Mouse (Mus musculus) liver, embryonic 14.5 days (tissue): Measurements from ENCODE around the gene Zfp423. TPM values are rescaled to one million over a fixed set of nuclear protein-coding genes. Genes with fewer than 3 reads are reported as not detected.
A peak's percentile ranks its signal among the peaks of the same experiment; 100 is the strongest.

Source experiments
- ATAC-seq: fragments of 200-750 bp; cut with Nextera tagmentation; 2 replicates; pipeline ENCODE4 v1.8.0; 2017; ENCODE audit warnings: moderate number of reproducible peaks, mild to moderate bottlenecking, moderate library complexity; ENCODE audit not compliant: insufficient read depth
- DNase-seq, 3 experiments: peaks; one replicate each; pipeline ENCODE4 v3.0.0-alpha.2; 2012 to 2013; ENCODE audit warnings: low read depth in 3 of 3, low spot score in 3 of 3
- H3K27ac ChIP-seq: fragments of 300-500 bp; sonication (generic); 2 replicates; pipeline ENCODE4 v1.5.1; 2014; ENCODE audit warnings: moderate library complexity, mild to moderate bottlenecking, control low read depth, inconsistent platforms
- H3K27me3 ChIP-seq: fragments of 300-500 bp; sonication (generic); 2 replicates; pipeline ENCODE4 v1.6.1; 2014; ENCODE audit warnings: mild to moderate bottlenecking, low read length, moderate library complexity; ENCODE audit not compliant: control insufficient read depth, insufficient read depth
- H3K36me3 ChIP-seq: fragments of 300-500 bp; sonication (generic); replicated peaks from 2 replicates; pipeline ENCODE4 v1.6.1; 2014; ENCODE audit warnings: low read depth; ENCODE audit not compliant: control insufficient read depth, insufficient read depth
- H3K4me1 ChIP-seq, 2 experiments: fragments of 200-500 bp in 1 of 2; fragments of 300-500 bp in 1 of 2; sonication (generic) in 1 of 2; replicated peaks; 2 replicates each; pipeline ENCODE4 v1.6.1; 2012 to 2014; ENCODE audit warnings: antibody characterized with exemption in 1 of 2, inconsistent platforms in 1 of 2, low read length in 1 of 2; ENCODE audit not compliant: control insufficient read depth in 2 of 2, insufficient read depth in 2 of 2
- H3K4me2 ChIP-seq: fragments of 300-500 bp; sonication (generic); 2 replicates; pipeline ENCODE4 v1.6.1; 2014; ENCODE audit warnings: low read depth, mild to moderate bottlenecking, control low read depth, moderate library complexity
- H3K4me3 ChIP-seq, 2 experiments: fragments of 200-500 bp in 1 of 2; fragments of 300-500 bp in 1 of 2; sonication (generic) in 1 of 2; 2 replicates each; pipeline ENCODE4 v1.5.1; 2012 to 2014; ENCODE audit warnings: low read depth in 2 of 2, low read length in 2 of 2, mild to moderate bottlenecking in 2 of 2, control low read depth in 1 of 2, inconsistent platforms in 1 of 2, moderate library complexity in 1 of 2; ENCODE audit not compliant: insufficient read depth in 1 of 2
- H3K9ac ChIP-seq: fragments of 300-500 bp; sonication (generic); replicated peaks from 2 replicates; pipeline ENCODE4 v1.6.1; 2014; ENCODE audit warnings: mild to moderate bottlenecking, control low read depth, moderate library complexity
- H3K9me3 ChIP-seq: fragments of 300-500 bp; sonication (generic); 2 replicates; pipeline ENCODE4 v1.6.1; 2016; ENCODE audit warnings: low read length, mixed read lengths; ENCODE audit not compliant: control insufficient read depth
- CTCF ChIP-seq: IDR thresholded peaks from 2 replicates; pipeline ENCODE4 v1.5.1; 2016; ENCODE audit warnings: antibody characterized with exemption, low read depth, control low read depth
- EP300 ChIP-seq: IDR thresholded peaks from 2 replicates; pipeline ENCODE4 v1.6.1; 2016; ENCODE audit warnings: antibody characterized with exemption, low read depth
- WGBS: fragments of 180-500 bp; shearing (Covaris S2); extraction: QIAGEN DNeasy Blood & Tissue Kit; methylation state at CpG from one replicate; pipeline ENCODE4 v1.1.7; 2014; ENCODE audit not compliant: insufficient replicate concordance; 5-methylcytosine and 5-hydroxymethylcytosine counted together
- polyA plus RNA-seq, 2 experiments: library from polyadenylated mRNA; depleted of rRNA in 1 of 2; stranded (reverse) in 1 of 2; unstranded in 1 of 2; fragments of >200 nt; fragmentation: Nextera tagmentation in 1 of 2; extraction: Ambion mirVana in 1 of 2; gene quantifications; 2 replicates each; pipeline versions ENCODE4 v1.2.1 to v1.2.3; 2012 to 2014

The Zfp423 gene
- polyA plus RNA-seq, 2 experiments: 0.52 to 0.60 TPM

DNA sequence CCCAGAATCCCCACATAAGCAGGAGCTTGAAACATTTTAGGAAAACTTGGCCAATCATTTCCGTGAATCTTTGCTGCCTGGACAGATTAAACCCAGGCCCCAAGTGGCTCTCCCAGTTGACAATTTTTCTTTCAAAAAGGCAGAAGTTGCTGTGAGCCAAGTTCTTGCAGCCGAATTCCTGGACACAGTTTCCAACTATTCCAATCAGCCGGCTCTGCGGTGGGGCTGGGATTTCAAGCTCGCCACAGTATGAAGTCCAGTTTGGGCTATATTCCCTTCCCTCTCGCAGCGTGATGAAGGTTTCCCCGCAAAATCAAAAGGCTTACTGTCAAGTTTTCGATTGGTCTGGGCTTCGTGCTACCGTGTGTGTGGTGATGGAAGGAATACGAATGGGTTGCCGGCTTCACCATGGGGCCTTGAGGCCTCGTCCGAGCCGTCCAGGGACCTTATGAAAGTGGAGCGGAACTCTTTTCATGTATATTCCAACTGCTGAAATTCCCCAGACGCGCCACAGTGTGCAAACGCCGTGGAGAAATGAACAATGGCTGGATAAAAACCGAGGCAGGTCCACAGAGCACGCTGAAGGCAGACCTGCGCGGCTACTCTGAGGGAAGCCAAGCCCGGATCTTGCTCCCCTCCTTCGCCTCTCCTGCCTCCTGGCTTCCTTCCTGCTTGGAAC, 240.1 kb downstream of the Zfp423 start:
- Histone ChIP-seq H3K36me3 (no peaks in the 10 kb centered on the region), H3K4me2 (no peak overlapping the region), H3K27ac (no peak overlapping the region), H3K4me3 (no peak overlapping the region), H3K9me3 (no peaks in the 10 kb centered on the region), H3K27me3 (no peaks in the 10 kb centered on the region), H3K9ac (no peak overlapping the region), H3K4me1 (no peaks in the 10 kb centered on the region)
- TF ChIP-seq EP300 (no peak), CTCF (no peak)
- DNase-seq (no peak), ATAC-seq (no peak)
- 68% methylated on average over 27 of the region's 27 CpGs for WGBS

GRCm38 (mm10) chr8:87717445-87717844, 241.9 kb downstream of the Zfp423 start:
- Histone ChIP-seq H3K36me3 (no peaks in the 10 kb centered on the region), H3K27me3 (no peaks in the 10 kb centered on the region), H3K4me2 (no peak overlapping the region), H3K4me3 (no peak overlapping the region), H3K9ac (no peak overlapping the region), H3K27ac (no peak overlapping the region), H3K4me1 (no peaks in the 10 kb centered on the region), H3K9me3 (no peaks in the 10 kb centered on the region)
- WGBS: 61% methylated on average over 5 of the region's 5 CpGs
- DNase-seq (no peak), ATAC-seq (no peak)
- TF ChIP-seq CTCF: no peak
- no peak for TF ChIP-seq EP300

DNA sequence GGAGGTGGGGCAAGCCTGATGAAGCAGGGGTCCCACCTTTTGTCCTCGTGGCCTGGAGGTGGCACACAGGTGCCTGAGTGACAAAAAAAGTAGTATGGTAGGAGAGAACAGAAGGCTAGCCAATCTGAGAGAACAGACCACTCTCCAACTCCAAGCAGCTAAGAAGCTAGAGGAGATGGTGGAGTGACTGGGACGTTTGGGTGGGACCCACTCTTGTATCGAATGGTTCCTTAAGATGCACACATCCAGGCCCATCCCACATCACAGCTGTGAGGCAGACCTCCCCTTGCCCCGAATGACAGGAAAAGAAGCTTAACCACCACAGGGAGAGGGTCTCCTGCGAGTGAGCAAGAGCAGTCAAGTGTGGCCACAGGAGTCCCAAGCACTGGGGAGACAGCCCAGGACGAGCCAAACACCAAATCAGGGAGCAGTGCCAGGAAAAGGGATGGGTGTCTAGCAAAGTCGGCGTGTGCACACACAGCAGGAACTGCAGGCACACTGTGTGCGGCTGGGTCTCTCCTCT, 242.6 kb downstream of the Zfp423 start:
- H3K9me3 ChIP-seq: no peaks in the 10 kb centered on the region
- no peaks in the 10 kb centered on the region for H3K4me1 ChIP-seq
- no peaks in the 10 kb centered on the region for H3K27me3 ChIP-seq
- no peaks in the 10 kb centered on the region for H3K36me3 ChIP-seq
- no peak overlapping the region for H3K4me2 ChIP-seq
- H3K9ac ChIP-seq: no peak overlapping the region
- H3K4me3 ChIP-seq: no peak overlapping the region
- ATAC-seq: no peak
- TF ChIP-seq CTCF: no peak
- no peak overlapping the region for H3K27ac ChIP-seq
- WGBS: 27% methylated on average over 9 of the region's 9 CpGs
- DNase-seq: no peak

DNA sequence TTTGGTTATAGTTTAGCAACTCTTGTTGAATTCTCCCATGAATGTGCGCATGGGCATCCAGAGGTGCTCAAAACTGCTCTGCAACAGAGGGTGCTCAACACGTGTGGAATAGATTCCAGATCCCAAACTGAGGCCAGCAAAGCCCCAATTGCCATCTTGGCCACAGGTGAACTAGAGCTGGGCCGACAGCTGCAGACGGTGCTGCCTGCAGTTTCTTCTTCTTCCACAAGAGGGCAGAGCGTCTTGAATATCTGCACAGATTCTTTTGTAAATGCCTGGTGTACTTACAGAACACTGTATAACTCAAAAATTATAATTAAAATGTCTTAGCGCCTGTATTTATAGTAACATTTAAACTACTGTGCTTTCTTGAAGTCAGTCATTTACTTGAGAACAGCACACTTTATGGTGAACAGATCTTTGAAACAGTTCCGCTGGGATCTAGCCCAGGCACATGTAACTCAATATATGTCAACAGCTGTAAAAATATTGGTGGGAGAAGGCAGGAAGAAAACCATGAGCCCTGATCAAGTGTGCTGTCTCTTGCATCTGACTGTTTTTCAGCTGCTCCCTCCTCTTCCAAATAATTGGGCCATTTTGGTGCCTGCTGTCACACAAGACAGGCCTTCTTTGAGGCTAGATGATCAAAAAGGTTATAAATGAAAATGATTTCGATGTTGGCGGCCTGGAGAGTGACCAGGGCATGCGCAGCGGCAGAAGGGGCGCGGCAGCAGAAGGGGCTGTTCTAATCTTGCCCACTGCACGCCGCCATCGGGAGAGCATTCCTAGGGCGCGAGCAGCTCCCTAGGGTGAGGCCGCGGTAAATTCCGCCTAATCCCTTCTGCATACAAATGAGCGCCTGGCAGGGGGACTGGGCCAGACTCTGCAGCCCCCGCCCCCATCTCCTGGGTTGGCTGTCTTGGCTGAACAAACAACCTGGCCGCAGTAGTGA, 243.4 kb downstream of the Zfp423 start:
- peak in 1 of 3 experiments; percentile 6 for DNase-seq
- Histone ChIP-seq H3K27me3 (no peaks in the 10 kb centered on the region), H3K4me1 (no peaks in the 10 kb centered on the region), H3K36me3 (no peaks in the 10 kb centered on the region), H3K9me3 (no peaks in the 10 kb centered on the region), H3K27ac (no peak overlapping the region), H3K4me3 (no peak overlapping the region), H3K4me2 (no peak overlapping the region), H3K9ac (no peak overlapping the region)
- peak; percentile 86 for TF ChIP-seq CTCF
- TF ChIP-seq EP300: no peak
- no peak for ATAC-seq
- 27% methylated on average over 24 of the region's 24 CpGs for WGBS

DNA sequence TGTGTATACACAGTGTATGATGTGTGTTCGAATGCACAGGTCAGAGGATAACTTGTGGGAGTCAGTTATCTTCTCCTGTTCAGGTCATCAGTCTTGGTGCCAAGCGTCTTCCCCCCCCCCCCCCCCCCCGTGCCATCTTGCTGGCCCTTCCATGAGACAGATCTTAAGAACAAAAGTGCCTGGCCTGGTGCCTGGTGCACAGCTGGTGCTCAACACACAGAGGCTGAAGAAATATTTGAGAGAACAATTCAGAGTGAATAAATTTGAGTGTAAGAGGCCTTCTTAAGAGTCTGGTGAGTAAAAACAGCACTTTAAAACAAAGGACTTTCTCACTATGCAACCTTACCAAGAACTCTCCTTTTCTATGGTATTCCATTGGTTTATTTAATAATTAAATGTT, 245.4 kb downstream of the Zfp423 start:
- DNase-seq (no peak), ATAC-seq (no peak)
- WGBS: 50% methylated on average over 1 of the region's 3 CpGs
- no peaks in the 10 kb centered on the region for H3K36me3 ChIP-seq
- TF ChIP-seq CTCF (no peak), EP300 (no peak)
- no peaks in the 10 kb centered on the region for H3K27me3 ChIP-seq
- H3K4me2 ChIP-seq: no peak overlapping the region
- no peaks in the 10 kb centered on the region for H3K4me1 ChIP-seq
- H3K27ac ChIP-seq: no peak overlapping the region
- H3K9me3 ChIP-seq: no peaks in the 10 kb centered on the region
- H3K9ac ChIP-seq: no peak overlapping the region
- no peak overlapping the region for H3K4me3 ChIP-seq
